In the genomic region with DNA sequence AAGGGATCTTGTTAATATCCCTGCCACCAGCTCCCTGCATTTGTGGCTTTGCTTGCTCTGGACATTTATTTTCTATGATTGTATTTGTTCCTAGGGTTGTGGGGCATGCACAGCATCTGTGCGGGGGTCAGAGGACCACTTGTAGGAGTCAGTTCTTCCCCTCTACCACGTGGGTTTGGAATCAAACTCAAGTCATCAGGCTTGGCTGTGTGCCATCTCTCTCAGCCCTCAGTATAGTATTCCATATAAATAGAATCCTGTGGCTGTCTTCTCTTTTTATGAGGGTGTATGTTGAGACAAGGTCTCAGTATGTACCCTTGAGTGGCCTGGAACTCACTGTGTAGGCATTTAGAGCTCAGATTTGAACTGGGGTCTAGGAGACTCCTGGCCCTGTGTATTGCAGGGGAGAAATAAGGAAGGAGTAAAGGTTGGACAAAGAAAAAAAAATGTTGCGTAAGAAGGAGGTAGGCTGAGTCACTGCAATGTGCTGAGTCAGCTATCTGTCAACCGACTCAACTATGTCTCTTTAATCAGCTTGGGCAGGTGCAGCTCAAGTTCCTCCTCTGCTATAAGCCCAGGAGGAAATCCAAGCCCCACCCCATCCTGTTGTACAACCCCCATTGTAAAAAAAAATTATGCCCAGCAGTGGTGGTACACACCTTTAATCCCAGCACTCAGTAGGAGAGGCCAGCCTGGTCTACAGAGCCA, we compare ENCODE assay signal across 13 mouse cellular contexts. TPM values are rescaled to one million over a fixed set of nuclear protein-coding genes. Genes with fewer than 3 reads are reported as not detected.
A peak's percentile ranks its signal among the peaks of the same experiment; 100 is the strongest.
DNase-seq lines count a peak whose midpoint lies in the region; ATAC-seq lines count a peak whose summit lies in the region.
"Had no signal": no experiment of that assay in that cellular context is flagged by ENCODE, and none has a peak within 500 bp of the region (broad histone marks: within the 10 kb centered on the region; RNA-seq: fewer than 3 reads in every experiment).

No protein-coding gene starts in this region.

- no peaks in the 10 kb centered on the region; the same call in 1 of the 2 replicates for H3K4me1 ChIP-seq in embryonic facial prominence, embryonic 14.5 days (ENCODE audit: control insufficient read depth, insufficient read depth, low read length)
- H3K4me1 ChIP-seq in embryonic facial prominence, embryonic 10.5 days: peaks cover 38% of the 10 kb centered on the region

- no peak for ATAC-seq in embryonic facial prominence, embryonic 14.5 days (ENCODE audit: low read depth)
- peak; percentile 44 to 63; a peak in 3 of 4 replicates for ATAC-seq in hematopoietic stem cell, adult 5-6 weeks (replicated peaks in 1 of 2; ENCODE audit: insufficient read depth in 1 of 2, low FRiP score in 2 of 2, low TSS enrichment in 1 of 2, low read depth in 1 of 2, poor library complexity in 2 of 2, severe bottlenecking in 2 of 2)
- ATAC-seq in megakaryocyte progenitor cell, adult 5-6 weeks (replicated peaks; ENCODE audit: poor library complexity): peak; percentile 83
- ATAC-seq: forebrain, embryonic 14.5 days; inflammation-experienced regulatory T-cells, adult 6 months had no signal

- no peak overlapping the region for H3K27ac ChIP-seq in embryonic facial prominence, embryonic 14.5 days (replicated peaks; ENCODE audit: low read depth, low read length)
- H3K27ac ChIP-seq in embryonic facial prominence, embryonic 10.5 days (replicated peaks): no peak overlapping the region

- 66% methylated on average over 4 of the region's 4 CpGs for WGBS in embryonic facial prominence, embryonic 14.5 days
- 81% methylated on average over 4 of the region's 4 CpGs for WGBS in embryonic facial prominence, embryonic 10.5 days

- no peaks in the 10 kb centered on the region for H3K36me3 ChIP-seq in embryonic facial prominence, embryonic 14.5 days (ENCODE audit: control insufficient read depth, insufficient read depth, low read length)
- no peaks in the 10 kb centered on the region for H3K36me3 ChIP-seq in embryonic facial prominence, embryonic 10.5 days (replicated peaks)

- DNase-seq in embryonic facial prominence, embryonic 14.5 days (ENCODE audit: low spot score): peak; percentile 49
- no peak for DNase-seq in embryonic facial prominence, embryonic 10.5 days (ENCODE audit: low spot score)
- DNase-seq in thymus, postnatal 4 days: peak; percentile 63
- no peak for DNase-seq in neural tube, embryonic 10.5 days (ENCODE audit: extremely low spot score, low spot score)
- no peak for DNase-seq in layer of hippocampus, adult 9-10 months (ENCODE audit: low spot score)
- DNase-seq in right cerebral cortex, postnatal 36 days (ENCODE audit: low spot score in 2 of 2): no peak
- DNase-seq: embryo, embryonic 11 days; gastrocnemius, postnatal 25 days; heart, postnatal 10 days had no signal

- H3K9ac ChIP-seq in embryonic facial prominence, embryonic 14.5 days (ENCODE audit: low read depth, low read length): no peak overlapping the region

- no peaks in the 10 kb centered on the region for H3K27me3 ChIP-seq in embryonic facial prominence, embryonic 14.5 days (replicated peaks; ENCODE audit: control insufficient read depth, insufficient read depth, low read length)
- no peaks in the 10 kb centered on the region for H3K27me3 ChIP-seq in embryonic facial prominence, embryonic 10.5 days (replicated peaks; ENCODE audit: low read depth, poor library complexity, severe bottlenecking)

- H3K4me2 ChIP-seq in embryonic facial prominence, embryonic 14.5 days (ENCODE audit: low read depth, low read length): no peak overlapping the region

- no peaks in the 10 kb centered on the region for H3K9me3 ChIP-seq in embryonic facial prominence, embryonic 14.5 days (ENCODE audit: control insufficient read depth, low read length)
- no peaks in the 10 kb centered on the region for H3K9me3 ChIP-seq in embryonic facial prominence, embryonic 10.5 days

- H3K4me3 ChIP-seq in embryonic facial prominence, embryonic 14.5 days (ENCODE audit: low read depth, low read length): no peak overlapping the region
- no peak overlapping the region for H3K4me3 ChIP-seq in embryonic facial prominence, embryonic 10.5 days

RNA-seq across cellular contexts. Expression of a gene that starts 3.0 kb away (rescaled TPM):
- 17.6 and 18.7 TPM in 2 replicates for polyA plus RNA-seq in embryonic facial prominence, embryonic 14.5 days (2014; fragmentation: Nextera tagmentation; extraction: Ambion mirVana)
- 23.7 and 24.5 TPM in 2 replicates for polyA plus RNA-seq in embryonic facial prominence, embryonic 10.5 days (2016; fragmentation: Nextera tagmentation; extraction: Ambion mirVana)
- total RNA-seq in hematopoietic stem cell, adult 5-6 weeks (2017): 0.19 and 0.25 TPM in 2 replicates
- 0.02 TPM in 1 of 2 replicates, not detected in the other for total RNA-seq in megakaryocyte progenitor cell, adult 5-6 weeks (2015)
- total RNA-seq in megakaryocyte progenitor cell, adult 5-6 weeks (2017): not detected in 2 replicates
- polyA plus RNA-seq: inflammation-experienced regulatory T-cells, adult 6 months had no signal

RNA-seq across cellular contexts. Expression of a gene that starts 19.7 kb away (rescaled TPM):
- 1.9 and 2.6 TPM in 2 replicates for polyA plus RNA-seq in embryonic facial prominence, embryonic 14.5 days (2014; fragmentation: Nextera tagmentation; extraction: Ambion mirVana)
- polyA plus RNA-seq in embryonic facial prominence, embryonic 10.5 days (2016; fragmentation: Nextera tagmentation; extraction: Ambion mirVana): 0.12 TPM in 1 of 2 replicates, not detected in the other
- not detected in 2 replicates for total RNA-seq in hematopoietic stem cell, adult 5-6 weeks (2017)
- total RNA-seq in megakaryocyte progenitor cell, adult 5-6 weeks (2015): 0.20 TPM in 1 of 2 replicates, not detected in the other
- total RNA-seq in megakaryocyte progenitor cell, adult 5-6 weeks (2017): not detected in 2 replicates
- polyA plus RNA-seq: forebrain, embryonic 14.5 days had no signal

Comparison
In these comparisons a context has a peak if more than half of its experiments do, and no peak if none do; other contexts are left out.
1. DNase-seq: peak in embryonic facial prominence, embryonic 14.5 days (single experiment) and thymus, postnatal 4 days (single experiment); none in embryonic facial prominence, embryonic 10.5 days (single experiment), neural tube, embryonic 10.5 days (single experiment), layer of hippocampus, adult 9-10 months (single experiment) and right cerebral cortex, postnatal 36 days (0 of 2).